Mouse (Mus musculus) ES-E14 (cell line): ENCODE results near the gene Zscan26.

Experiments
- MAFK ChIP-seq: IDR thresholded peaks from 2 replicates; pipeline ENCODE4 v1.6.1; 2014; ENCODE audit warnings: mild to moderate bottlenecking, low read depth, low read length, inconsistent platforms; ENCODE audit not compliant: insufficient read depth
- ZNF384 ChIP-seq: IDR thresholded peaks from 2 replicates; pipeline ENCODE4 v1.6.1; 2012; ENCODE audit warnings: low read depth, low read length, inconsistent platforms

GRCm38 (mm10) chr13:21423301-21423700 lies 30.2 kb downstream of the Zscan26 start:
- no peak for TF ChIP-seq ZNF384
- no peak for TF ChIP-seq MAFK
